Mouse (Mus musculus): Measurements from ENCODE around the gene Smarcc1.
"Not testable (repeated sequence)": the region's sequence is repeated elsewhere in the genome, so short reads cannot be mapped to it uniquely, and the experiment has no call there.

GRCm38 (mm10) chr9:110076468-110076867 is 41.0 kb upstream of the Smarcc1 start:
- not testable (repeated sequence) for TF ChIP-seq CTCF (IDR thresholded peaks at IDR 0.05; ENCODE audit: low read depth, low read length); GATA1 (IDR thresholded peaks at IDR 0.05; ENCODE audit: borderline replicate concordance, low read length)

All from G1E (cell line).